Comparison of ENCODE assay signal across 10 mouse cellular contexts in genomic region chr2:3172656-3173055, GRCm38 (mm10). TPM values are rescaled to one million over a fixed set of nuclear protein-coding genes. Genes with fewer than 3 reads are reported as not detected.
DNase-seq lines count a peak whose midpoint lies in the region; ATAC-seq and TF ChIP-seq lines count a peak whose summit lies in the region.
"Had no signal": no experiment of that assay in that cellular context is flagged by ENCODE, and none has a peak within 500 bp of the region (broad histone marks: within the 10 kb centered on the region; RNA-seq: fewer than 3 reads in every experiment).

No protein-coding gene starts in this region.

- H3K4me3 ChIP-seq in left cerebral cortex, adult 2 months, result no peak overlapping the region
- no peak overlapping the region for H3K4me3 ChIP-seq in hindbrain, embryonic 14.5 days (replicated peaks; ENCODE audit: low read length)
- H3K4me3 ChIP-seq: erythroblast, embryonic 14.5 days had no signal

- no peaks in the 10 kb centered on the region for H3K9me3 ChIP-seq in hindbrain, embryonic 14.5 days (ENCODE audit: control insufficient read depth, low read length)

- WGBS in hindbrain, embryonic 14.5 days, result 74% methylated on average over 3 of the region's 3 CpGs

- no peak overlapping the region for H3K9ac ChIP-seq in hindbrain, embryonic 14.5 days

- intact Hi-C loops in left cerebral cortex, adult 2 months (cut with DNase I), result loop anchor here (1.0 to 5.0 kb wide), 4 partner anchors 15 to 110 kb away; partner anchors contain the start of gene Nmt2

- H3K27me3 ChIP-seq in hindbrain, embryonic 14.5 days (ENCODE audit: control insufficient read depth, insufficient read depth, low read length), result no peaks in the 10 kb centered on the region

- TF ChIP-seq CTCF in left cerebral cortex, adult 2 months (IDR thresholded peaks at IDR 0.05), result no peak

- peaks cover 20% of the 10 kb centered on the region for H3K4me1 ChIP-seq in hindbrain, embryonic 14.5 days (replicated peaks; ENCODE audit: control insufficient read depth, insufficient read depth, low read length)

- ATAC-seq in activated CD4-positive, CD25-positive, alpha-beta regulatory T cell, adult 4 months, result no peak
- no peak for ATAC-seq in hindbrain, embryonic 14.5 days (ENCODE audit: low FRiP score)

- H3K4me2 ChIP-seq in hindbrain, embryonic 14.5 days (replicated peaks), result no peak overlapping the region

- peak overlapping the region; percentile 80 for H3K27ac ChIP-seq in left cerebral cortex, adult 2 months
- H3K27ac ChIP-seq in hindbrain, embryonic 14.5 days, result no peak overlapping the region

- H3K36me3 ChIP-seq in hindbrain, embryonic 14.5 days (replicated peaks; ENCODE audit: control insufficient read depth, insufficient read depth), result no peaks in the 10 kb centered on the region

- DNase-seq in kidney, postnatal 14 days, result peak; percentile 27
- DNase-seq in kidney, postnatal 10 days, result no peak
- peak; percentile 58 for DNase-seq in adipocyte (ENCODE audit: low spot score)
- peak; percentile 38 for DNase-seq in cerebellum, adult 9-10 months
- peak; percentile 63 to 66 for DNase-seq in left cerebral cortex, adult 2 months (ENCODE audit: extremely low spot score in 1 of 2, low spot score in 2 of 2)
- no peak for DNase-seq in hindbrain, embryonic 14.5 days (ENCODE audit: low spot score)
- DNase-seq in adrenal gland, adult 8-10 months, result no peak
- DNase-seq: thymus, postnatal 25 days had no signal

RNA-seq across cellular contexts. Expression of gene Fam171a1, which starts 58.6 kb away (rescaled TPM):
- total RNA-seq in left cerebral cortex, adult 2 months (2021), result 10 to 100 TPM; 71.5 to 72.8 TPM
- polyA plus RNA-seq in activated CD4-positive, CD25-positive, alpha-beta regulatory T cell, adult 4 months (2017; shearing (Covaris generic)), result not detected
- 52.4 and 59.0 TPM in 2 replicates for polyA plus RNA-seq in hindbrain, embryonic 14.5 days (2014; fragmentation: Nextera tagmentation; extraction: Ambion mirVana)
- total RNA-seq in adrenal gland, adult 8-10 months (2022), result 10 to 100 TPM; 27.0 to 39.4 (median 35.4) TPM

Comparison
In these comparisons a context has a peak if more than half of its experiments do, and no peak if none do; other contexts are left out.
1. DNase-seq: peak in kidney, postnatal 14 days (single experiment), adipocyte (single experiment), cerebellum, adult 9-10 months (single experiment) and left cerebral cortex, adult 2 months (2 of 2); none in kidney, postnatal 10 days (single experiment), hindbrain, embryonic 14.5 days (single experiment) and adrenal gland, adult 8-10 months (single experiment).